Mouse (Mus musculus): ENCODE measurements around the gene Mcm3. TPM values are rescaled to one million over a fixed set of nuclear protein-coding genes. Genes with fewer than 3 reads are reported as not detected.

The Mcm3 gene
- 122 and 148 TPM in 2 replicates for polyA plus RNA-seq (2012; rRNA removed)

GRCm38 (mm10) chr1:20819771-20820605, at the start of gene Mcm3:
TSS of gene Mcm3 (minus strand) at chr1:20820312.

DNA sequence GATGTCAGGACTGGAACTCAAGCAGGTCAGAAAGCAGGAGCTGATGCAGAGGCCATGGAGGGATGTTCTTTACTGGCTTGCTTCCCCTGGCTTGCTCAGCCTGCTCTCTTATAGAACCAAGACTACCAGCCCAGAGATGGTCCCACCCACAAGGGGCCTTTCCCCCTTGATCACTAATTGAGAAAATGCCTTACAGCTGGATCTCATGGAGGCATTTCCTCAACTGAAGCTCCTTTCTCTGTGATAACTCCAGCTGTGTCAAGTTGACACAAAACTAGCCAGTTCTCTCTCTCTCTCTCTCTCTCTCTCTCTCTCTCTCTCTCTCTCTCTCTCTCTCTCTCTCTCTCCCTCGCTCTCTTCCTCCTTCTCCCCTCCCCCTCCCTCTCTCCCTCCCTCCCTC, 29.6 kb downstream of the Mcm3 start, which contains the start of gene Il17f:
Il17f (minus strand) TSS at position 101 of the 400 bp plus-strand sequence.

Other genes starting within 250 kb of the Mcm3 start
- under 0.01 and 0.04 TPM in 2 replicates for gene Pkhd1, start 202.2 kb downstream of the Mcm3 start, polyA plus RNA-seq (2012; rRNA removed)
- gene Il17a, start 89.4 kb downstream of the Mcm3 start, polyA plus RNA-seq (2012; rRNA removed), result not detected in 2 replicates
- 0.26 and 1.0 TPM in 2 replicates for gene Il17f, start 29.7 kb downstream of the Mcm3 start, polyA plus RNA-seq (2012; rRNA removed)
- gene Paqr8, start 70.3 kb upstream of the Mcm3 start, polyA plus RNA-seq (2012; rRNA removed), result 5.0 and 6.1 TPM in 2 replicates
- gene Efhc1, start 131.3 kb upstream of the Mcm3 start, polyA plus RNA-seq (2012; rRNA removed), result 1.1 and 1.8 TPM in 2 replicates

Measured in central nervous system, embryonic 11.5 days (tissue).